Comparison of ENCODE assay signal across 9 mouse cellular contexts in the genomic region with DNA sequence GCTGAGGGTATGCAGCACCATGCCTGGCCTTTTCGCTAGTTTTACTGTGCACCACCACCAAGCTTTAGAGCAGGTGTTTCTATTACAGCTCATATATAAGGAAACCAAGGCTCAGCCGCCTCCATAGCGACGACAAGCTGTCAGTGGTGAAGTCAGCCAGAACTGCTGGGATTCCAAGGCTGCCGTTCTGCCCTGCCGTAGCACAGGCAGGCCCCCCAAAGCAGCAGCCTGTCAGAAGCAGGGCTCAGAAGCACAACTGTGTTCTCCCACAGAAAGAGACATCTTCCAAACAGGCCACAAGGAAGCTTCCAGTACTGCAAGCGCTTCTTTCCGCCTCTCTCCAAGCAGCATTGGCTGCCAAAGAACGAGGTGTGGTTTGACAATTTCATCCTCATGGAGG.
DNase-seq lines count a peak whose midpoint lies in the region; ATAC-seq lines count a peak whose summit lies in the region.
"Had no signal": no experiment of that assay in that cellular context is flagged by ENCODE, and none has a peak within 500 bp of the region (broad histone marks: within the 10 kb centered on the region; RNA-seq: fewer than 3 reads in every experiment).

No protein-coding gene starts in this region.

- H3K4me1 ChIP-seq in heart, embryonic 11.5 days (ENCODE audit: control insufficient read depth, insufficient read depth, low read length), result no peaks in the 10 kb centered on the region
- H3K4me1 ChIP-seq in liver, embryonic 11.5 days (replicated peaks; ENCODE audit: control insufficient read depth, insufficient read depth, low read length), result no peaks in the 10 kb centered on the region
- H3K4me1 ChIP-seq: liver, embryonic 15.5 days had no signal

- no peak overlapping the region for H3K27ac ChIP-seq in heart, embryonic 11.5 days (ENCODE audit: low read depth, low read length)
- no peak overlapping the region for H3K27ac ChIP-seq in liver, embryonic 11.5 days (ENCODE audit: low read depth, low read length)
- H3K27ac ChIP-seq: liver, embryonic 15.5 days had no signal

- H3K9me3 ChIP-seq in heart, embryonic 11.5 days (replicated peaks; ENCODE audit: control insufficient read depth, low read length), result no peaks in the 10 kb centered on the region
- H3K9me3 ChIP-seq in liver, embryonic 11.5 days (ENCODE audit: control insufficient read depth, low read length), result no peaks in the 10 kb centered on the region
- H3K9me3 ChIP-seq: liver, embryonic 15.5 days had no signal

- H3K36me3 ChIP-seq in heart, embryonic 11.5 days (ENCODE audit: control insufficient read depth, insufficient read depth, low read length), result no peaks in the 10 kb centered on the region
- H3K36me3 ChIP-seq in liver, embryonic 11.5 days (ENCODE audit: control insufficient read depth, insufficient read depth, low read length), result no peaks in the 10 kb centered on the region
- H3K36me3 ChIP-seq: liver, embryonic 15.5 days had no signal

- 36% methylated on average over 9 of the region's 9 CpGs for WGBS in heart, embryonic 11.5 days (ENCODE audit: insufficient replicate concordance)
- WGBS in liver, embryonic 11.5 days, result 67% methylated on average over 9 of the region's 9 CpGs

- no peaks in the 10 kb centered on the region for H3K27me3 ChIP-seq in heart, embryonic 11.5 days (ENCODE audit: control insufficient read depth, insufficient read depth, low read length)
- no peaks in the 10 kb centered on the region for H3K27me3 ChIP-seq in liver, embryonic 11.5 days (replicated peaks; ENCODE audit: control insufficient read depth, insufficient read depth, low read length)
- H3K27me3 ChIP-seq: liver, embryonic 15.5 days had no signal

- intact Hi-C loops in left cerebral cortex, postnatal 36 days (cut with DNase I), result loop anchor here (5.0 kb wide), 2 partner anchors 58 to 557 kb away; partner anchors contain the start of gene Gatb

- ATAC-seq in heart, embryonic 11.5 days (replicated peaks; ENCODE audit: insufficient number of reproducible peaks, low FRiP score, low TSS enrichment), result no peak
- ATAC-seq in liver, embryonic 11.5 days (replicated peaks; ENCODE audit: low FRiP score), result no peak

- H3K4me2 ChIP-seq in heart, embryonic 11.5 days, result peak overlapping the region; percentile 12; the same call in 1 of the 2 replicates
- H3K4me2 ChIP-seq in liver, embryonic 11.5 days, result no peak overlapping the region
- H3K4me2 ChIP-seq: liver, embryonic 15.5 days had no signal

- DNase-seq in heart, adult 8-10 months (ENCODE audit: low spot score), result no peak
- peak; percentile 17 to 34 for DNase-seq in cerebellum, adult 18-20 months
- peak; percentile 36 to 60 for DNase-seq in frontal cortex, postnatal 25 days (ENCODE audit: low spot score in 2 of 2)
- DNase-seq in left cerebral cortex, postnatal 36 days (ENCODE audit: low spot score in 2 of 2), result peak; percentile 71 to 75
- DNase-seq in thymus, postnatal 14 days, result no peak
- DNase-seq in thymus, postnatal 4 days, result no peak
- DNase-seq in liver, embryonic 11.5 days (ENCODE audit: low spot score), result no peak

- H3K4me3 ChIP-seq in heart, embryonic 11.5 days (ENCODE audit: low read depth, low read length), result no peak overlapping the region
- no peak overlapping the region for H3K4me3 ChIP-seq in liver, embryonic 11.5 days (ENCODE audit: low read depth, low read length)
- H3K4me3 ChIP-seq: liver, embryonic 15.5 days had no signal

- H3K9ac ChIP-seq in heart, embryonic 11.5 days (ENCODE audit: low read depth, low read length), result no peak overlapping the region
- H3K9ac ChIP-seq in liver, embryonic 11.5 days (ENCODE audit: low read depth, low read length), result no peak overlapping the region
- H3K9ac ChIP-seq: liver, embryonic 15.5 days had no signal

Comparison
In these comparisons a context has a peak if more than half of its experiments do, and no peak if none do; other contexts are left out.
1. DNase-seq: peak in cerebellum, adult 18-20 months (2 of 2), frontal cortex, postnatal 25 days (2 of 2) and left cerebral cortex, postnatal 36 days (2 of 2); none in heart, adult 8-10 months (single experiment), thymus, postnatal 14 days (single experiment), thymus, postnatal 4 days (single experiment) and liver, embryonic 11.5 days (single experiment).